8 mouse cellular contexts compared by ENCODE assay signal in the genomic region with DNA sequence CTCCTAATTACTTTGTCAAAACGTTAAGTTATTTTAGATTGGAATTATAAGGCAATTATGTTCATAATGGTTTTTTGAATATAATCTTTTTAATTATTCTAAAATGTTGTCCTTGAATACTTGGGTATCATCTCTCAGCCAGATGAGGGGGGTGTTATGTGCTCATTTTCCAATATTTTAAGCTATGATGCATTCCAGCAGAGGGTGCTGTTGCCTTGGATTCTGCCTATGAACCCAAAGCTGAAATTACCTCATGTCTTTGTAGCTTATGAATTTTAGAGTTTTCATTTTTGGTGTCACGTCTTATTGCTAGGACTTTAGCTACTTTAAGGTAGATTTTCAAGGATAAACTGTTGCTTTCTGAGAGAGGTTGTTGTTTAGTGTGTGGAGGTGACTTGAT. TPM values are rescaled to one million over a fixed set of nuclear protein-coding genes. Genes with fewer than 3 reads are reported as not detected.
DNase-seq lines count a peak whose midpoint lies in the region; ATAC-seq and TF ChIP-seq lines count a peak whose summit lies in the region.
"Had no signal": no experiment of that assay in that cellular context is flagged by ENCODE, and none has a peak within 500 bp of the region (broad histone marks: within the 10 kb centered on the region; RNA-seq: fewer than 3 reads in every experiment).

No protein-coding gene starts in this region.

- DNase-seq in kidney, adult 2 months = peak; percentile 46
- peak; percentile 24 for DNase-seq in CD4-positive helper T cell, adult 2 months (ENCODE audit: low read depth, low spot score)
- peak; percentile 27 to 36 for DNase-seq in adrenal gland, adult 18-20 months (ENCODE audit: low spot score in 2 of 2)
- peak; percentile 83 for DNase-seq in embryonic facial prominence, embryonic 14.5 days (ENCODE audit: low spot score)
- DNase-seq in layer of hippocampus, postnatal 14 days (ENCODE audit: low spot score in 2 of 2) = peak; percentile 54 to 81
- peak; percentile 71 for DNase-seq in right cerebral cortex, postnatal 14 days

- H3K27me3 ChIP-seq in kidney, adult 2 months (replicated peaks; ENCODE audit: control insufficient read depth, insufficient read depth, low read length) = no peaks in the 10 kb centered on the region
- H3K27me3 ChIP-seq in kidney, embryonic 14.5 days (ENCODE audit: control insufficient read depth, insufficient read depth, low read length) = no peaks in the 10 kb centered on the region
- no peaks in the 10 kb centered on the region for H3K27me3 ChIP-seq in embryonic facial prominence, embryonic 14.5 days (replicated peaks; ENCODE audit: control insufficient read depth, insufficient read depth, low read length)
- H3K27me3 ChIP-seq: lung, embryonic 15.5 days had no signal

- no peak for TF ChIP-seq POLR2A in kidney, adult 2 months (IDR thresholded peaks at IDR 0.05; ENCODE audit: low read depth, low read length)

- 63% methylated on average over 2 of the region's 2 CpGs for WGBS in kidney, adult 2 months
- 74% methylated on average over 2 of the region's 2 CpGs for WGBS in kidney, embryonic 14.5 days
- 56% methylated on average over 2 of the region's 2 CpGs for WGBS in embryonic facial prominence, embryonic 14.5 days

- no peaks in the 10 kb centered on the region for H3K9me3 ChIP-seq in kidney, embryonic 14.5 days (ENCODE audit: control insufficient read depth, low read length)
- H3K9me3 ChIP-seq in embryonic facial prominence, embryonic 14.5 days (ENCODE audit: control insufficient read depth, low read length) = no peaks in the 10 kb centered on the region
- H3K9me3 ChIP-seq: lung, embryonic 15.5 days had no signal

- H3K27ac ChIP-seq in kidney, adult 2 months (ENCODE audit: insufficient read depth, low read depth, low read length) = no peak overlapping the region
- H3K27ac ChIP-seq in kidney, embryonic 14.5 days (ENCODE audit: low read depth, low read length) = no peak overlapping the region
- no peak overlapping the region for H3K27ac ChIP-seq in embryonic facial prominence, embryonic 14.5 days (replicated peaks; ENCODE audit: low read depth, low read length)
- H3K27ac ChIP-seq: lung, embryonic 15.5 days had no signal

- H3K36me3 ChIP-seq in kidney, adult 2 months (ENCODE audit: control insufficient read depth, insufficient read depth, low read length) = no peaks in the 10 kb centered on the region
- peaks cover 26% of the 10 kb centered on the region; the same call in 1 of the 2 replicates for H3K36me3 ChIP-seq in kidney, embryonic 14.5 days (ENCODE audit: control insufficient read depth, insufficient read depth, low read length)
- peaks cover 41% of the 10 kb centered on the region for H3K36me3 ChIP-seq in embryonic facial prominence, embryonic 14.5 days (ENCODE audit: control insufficient read depth, insufficient read depth, low read length)

- no peak for ATAC-seq in kidney, embryonic 14.5 days (ENCODE audit: low FRiP score, low TSS enrichment)
- ATAC-seq in embryonic facial prominence, embryonic 14.5 days (ENCODE audit: low read depth) = no peak

- H3K4me1 ChIP-seq in kidney, adult 2 months (ENCODE audit: control insufficient read depth, insufficient read depth, low read length) = no peaks in the 10 kb centered on the region
- peaks cover 16% of the 10 kb centered on the region for H3K4me1 ChIP-seq in kidney, embryonic 14.5 days (ENCODE audit: control insufficient read depth, insufficient read depth, low read length)
- no peaks in the 10 kb centered on the region for H3K4me1 ChIP-seq in embryonic facial prominence, embryonic 14.5 days (ENCODE audit: control insufficient read depth, insufficient read depth, low read length)
- H3K4me1 ChIP-seq: lung, embryonic 15.5 days had no signal

- no peak overlapping the region for H3K4me2 ChIP-seq in kidney, embryonic 14.5 days (replicated peaks; ENCODE audit: low read depth, low read length)
- no peak overlapping the region for H3K4me2 ChIP-seq in embryonic facial prominence, embryonic 14.5 days (ENCODE audit: low read depth, low read length)
- H3K4me2 ChIP-seq: lung, embryonic 15.5 days had no signal

- peak; percentile 20; the same call in 1 of the 2 replicates for TF ChIP-seq CTCF in kidney, adult 2 months (conservative IDR thresholded peaks at IDR 0.05; ENCODE audit: insufficient read depth, insufficient read length, low read depth, low read length)

- H3K4me3 ChIP-seq in kidney, adult 2 months (ENCODE audit: insufficient read depth, low read depth, low read length) = no peak overlapping the region
- H3K4me3 ChIP-seq in kidney, embryonic 14.5 days (ENCODE audit: low read length) = no peak overlapping the region
- no peak overlapping the region for H3K4me3 ChIP-seq in embryonic facial prominence, embryonic 14.5 days (ENCODE audit: low read depth, low read length)
- H3K4me3 ChIP-seq: lung, embryonic 15.5 days had no signal

- no peak overlapping the region for H3K9ac ChIP-seq in kidney, embryonic 14.5 days (ENCODE audit: low read depth, low read length)
- no peak overlapping the region for H3K9ac ChIP-seq in embryonic facial prominence, embryonic 14.5 days (ENCODE audit: low read depth, low read length)
- H3K9ac ChIP-seq: lung, embryonic 15.5 days had no signal

RNA-seq across cellular contexts. Expression of gene Atrnl1, which starts 44.2 kb away (rescaled TPM):
- 13.4 and 13.7 TPM in 2 replicates for polyA plus RNA-seq in kidney, adult 2 months (2012; rRNA removed)
- polyA plus RNA-seq in kidney, embryonic 14.5 days (2014; fragmentation: Nextera tagmentation; extraction: Ambion mirVana) = 8.0 and 10.5 TPM in 2 replicates
- 10 to 100 TPM; 22.4 to 23.5 TPM for total RNA-seq in adrenal gland, adult 18-20 months (2021)
- 7.2 and 7.8 TPM in 2 replicates for polyA plus RNA-seq in embryonic facial prominence, embryonic 14.5 days (2014; fragmentation: Nextera tagmentation; extraction: Ambion mirVana)
- total RNA-seq in layer of hippocampus, postnatal 14 days (2021) = 10 to 100 TPM; 63.4 to 68.6 TPM

Comparison
In these comparisons a context has a peak if more than half of its experiments do, and no peak if none do; other contexts are left out.
1. DNase-seq: peak in every context shown above with its lines; median percentile 83 in embryonic facial prominence, embryonic 14.5 days; 71 in right cerebral cortex, postnatal 14 days; 68 in layer of hippocampus, postnatal 14 days; 46 in kidney, adult 2 months; 32 in adrenal gland, adult 18-20 months; 24 in CD4-positive helper T cell, adult 2 months.